Mouse (Mus musculus) stomach, embryonic 16.5 days (tissue): ENCODE data around the gene Dnlz. TPM values are rescaled to one million over a fixed set of nuclear protein-coding genes. Genes with fewer than 3 reads are reported as not detected.

Experiments used
- ATAC-seq: fragments of 200-750 bp; cut with Nextera tagmentation; 2 replicates; pipeline ENCODE4 v1.8.0; 2017; ENCODE audit warnings: moderate number of reproducible peaks, moderate TSS enrichment; ENCODE audit not compliant: insufficient read depth, low FRiP score
- H3K27ac ChIP-seq: fragments of 300-500 bp; sonication (generic); 2 replicates; pipeline ENCODE4 v1.5.1; 2014; ENCODE audit warnings: low read length
- H3K27me3 ChIP-seq: fragments of 300-500 bp; sonication (generic); 2 replicates; pipeline ENCODE4 v1.6.1; 2014; ENCODE audit warnings: low read length, control low read depth, mixed read lengths; ENCODE audit not compliant: control insufficient read depth, insufficient read depth
- H3K36me3 ChIP-seq: fragments of 300-500 bp; sonication (generic); 2 replicates; pipeline ENCODE4 v1.6.1; 2014; ENCODE audit warnings: low read length; ENCODE audit not compliant: control insufficient read depth, insufficient read depth
- H3K4me1 ChIP-seq: fragments of 300-500 bp; sonication (generic); 2 replicates; pipeline ENCODE4 v1.6.1; 2014; ENCODE audit warnings: low read length, control low read depth, mixed read lengths; ENCODE audit not compliant: control insufficient read depth, insufficient read depth
- H3K4me2 ChIP-seq: fragments of 300-500 bp; sonication (generic); 2 replicates; pipeline ENCODE4 v1.6.1; 2014; ENCODE audit warnings: low read depth, low read length, mixed read lengths
- H3K4me3 ChIP-seq: fragments of 300-500 bp; sonication (generic); replicated peaks from 2 replicates; pipeline ENCODE4 v1.5.1; 2014; ENCODE audit warnings: mild to moderate bottlenecking, low read length
- H3K9ac ChIP-seq: fragments of 300-500 bp; sonication (generic); 2 replicates; pipeline ENCODE4 v1.6.1; 2014; ENCODE audit warnings: low read length
- H3K9me3 ChIP-seq: fragments of 300-500 bp; sonication (generic); replicated peaks from 2 replicates; pipeline ENCODE4 v1.6.1; 2016; ENCODE audit warnings: low read length, control low read depth; ENCODE audit not compliant: control insufficient read depth
- WGBS: fragments of 180-500 bp; shearing (Covaris S2); extraction: QIAGEN DNeasy Blood & Tissue Kit; methylation state at CpG from one replicate; pipeline ENCODE4 v1.1.7; 2014; 5-methylcytosine and 5-hydroxymethylcytosine counted together
- polyA plus RNA-seq: library from polyadenylated mRNA; unstranded; fragments of >200 nt; fragmentation: Nextera tagmentation; extraction: Ambion mirVana; gene quantifications from 2 replicates; pipeline ENCODE4 v1.2.1, GENCODE M21; 2015

The Dnlz gene
- polyA plus RNA-seq, 1 experiment from 2014 or later: 20.5 TPM

- no peak for ATAC-seq
- Histone ChIP-seq H3K9ac (no peak overlapping the region), H3K27ac (no peak overlapping the region), H3K36me3 (no peaks in the 10 kb centered on the region), H3K4me2 (no peak overlapping the region), H3K4me1 (peaks cover 41% of the 10 kb centered on the region), H3K27me3 (no peaks in the 10 kb centered on the region), H3K9me3 (no peaks in the 10 kb centered on the region), H3K4me3 (no peak overlapping the region)
- 56% methylated on average over 2 of the region's 2 CpGs for WGBS
Measured at GRCm38 (mm10) chr2:26312812-26313211, 39.1 kb downstream of the Dnlz start.

GRCm38 (mm10) chr2:26311936-26312335 is 40.0 kb downstream of the Dnlz start:
- H3K27ac ChIP-seq: no peak overlapping the region
- WGBS: 66% methylated on average over 5 of the region's 5 CpGs
- no peak overlapping the region for H3K9ac ChIP-seq
- no peak for ATAC-seq
- peaks cover 32% of the 10 kb centered on the region for H3K4me1 ChIP-seq
- H3K9me3 ChIP-seq: no peaks in the 10 kb centered on the region
- H3K36me3 ChIP-seq: no peaks in the 10 kb centered on the region
- no peak overlapping the region for H3K4me2 ChIP-seq
- no peaks in the 10 kb centered on the region for H3K27me3 ChIP-seq
- no peak overlapping the region for H3K4me3 ChIP-seq

GRCm38 (mm10) chr2:26309739-26310138 is 42.2 kb downstream of the Dnlz start:
- peak overlapping the region; percentile 24; the same call in 1 of the 2 replicates for H3K9ac ChIP-seq
- WGBS: 11% methylated on average over 10 of the region's 10 CpGs
- ATAC-seq: peak; percentile 83

GRCm38 (mm10) chr2:26306702-26307101 is 45.2 kb downstream of the Dnlz start:
- Histone ChIP-seq H3K27me3 (no peaks in the 10 kb centered on the region), H3K4me1 (peaks cover 10% of the 10 kb centered on the region), H3K4me3 (no peak overlapping the region), H3K9ac (no peak overlapping the region), H3K4me2 (no peak overlapping the region), H3K36me3 (no peaks in the 10 kb centered on the region), H3K27ac (no peak overlapping the region), H3K9me3 (no peaks in the 10 kb centered on the region)
- ATAC-seq: no peak
- WGBS: 82% methylated on average over 3 of the region's 3 CpGs

More at GRCm38 (mm10) chr2:26309739-26310138, 42.2 kb downstream of the Dnlz start:
- Histone ChIP-seq H3K4me3 (no peak overlapping the region), H3K4me2 (peak overlapping the region; percentile 3; the same call in 1 of the 2 replicates), H3K36me3 (no peaks in the 10 kb centered on the region), H3K27ac (peak overlapping the region; percentile 83), H3K27me3 (no peaks in the 10 kb centered on the region), H3K4me1 (peaks cover 18% of the 10 kb centered on the region), H3K9me3 (no peaks in the 10 kb centered on the region)

- H3K9me3 ChIP-seq: no peaks in the 10 kb centered on the region
- H3K27me3 ChIP-seq: no peaks in the 10 kb centered on the region
- peaks cover 15% of the 10 kb centered on the region for H3K4me1 ChIP-seq
- H3K4me3 ChIP-seq: no peak overlapping the region
- no peak for ATAC-seq
- no peak overlapping the region for H3K9ac ChIP-seq
- no peaks in the 10 kb centered on the region for H3K36me3 ChIP-seq
- H3K27ac ChIP-seq: no peak overlapping the region
- WGBS: 65% methylated on average over 2 of the region's 2 CpGs
- H3K4me2 ChIP-seq: no peak overlapping the region
Measured at GRCm38 (mm10) chr2:26305555-26305954, 46.4 kb downstream of the Dnlz start.

- 61% methylated on average over 1 of the region's 1 CpGs for WGBS
- no peak for ATAC-seq
- Histone ChIP-seq H3K36me3 (no peaks in the 10 kb centered on the region), H3K9ac (no peak overlapping the region), H3K9me3 (no peaks in the 10 kb centered on the region), H3K4me2 (no peak overlapping the region), H3K27me3 (no peaks in the 10 kb centered on the region), H3K4me1 (peaks cover 12% of the 10 kb centered on the region), H3K27ac (no peak overlapping the region), H3K4me3 (no peak overlapping the region)
Measured at GRCm38 (mm10) chr2:26304711-26305110, 47.2 kb downstream of the Dnlz start.

- H3K4me3 ChIP-seq: no peak overlapping the region
- 77% methylated on average over 10 of the region's 10 CpGs for WGBS
- H3K9ac ChIP-seq: no peak overlapping the region
- H3K4me2 ChIP-seq: no peak overlapping the region
- H3K4me1 ChIP-seq: peaks cover 25% of the 10 kb centered on the region
- H3K27ac ChIP-seq: no peak overlapping the region
- ATAC-seq: no peak
- no peaks in the 10 kb centered on the region for H3K27me3 ChIP-seq
- H3K36me3 ChIP-seq: no peaks in the 10 kb centered on the region
- H3K9me3 ChIP-seq: no peaks in the 10 kb centered on the region
Measured at GRCm38 (mm10) chr2:26302005-26302503, 49.9 kb downstream of the Dnlz start.

- H3K9ac ChIP-seq: peak overlapping the region; percentile 6; the same call in 1 of the 2 replicates
- WGBS: 3% methylated on average over 3 of the region's 3 CpGs
- H3K4me2 ChIP-seq: no peak overlapping the region
- H3K27me3 ChIP-seq: no peaks in the 10 kb centered on the region
- H3K27ac ChIP-seq: peak overlapping the region; percentile 73
- H3K36me3 ChIP-seq: no peaks in the 10 kb centered on the region
- no peak overlapping the region for H3K4me3 ChIP-seq
- H3K4me1 ChIP-seq: peaks cover 30% of the 10 kb centered on the region
- no peaks in the 10 kb centered on the region for H3K9me3 ChIP-seq
- no peak for ATAC-seq
Measured at GRCm38 (mm10) chr2:26300808-26301174, 51.1 kb downstream of the Dnlz start.

- peak; percentile 49 for ATAC-seq
- Histone ChIP-seq H3K27ac (peak overlapping the region; percentile 73), H3K4me2 (no peak overlapping the region)
Measured at GRCm38 (mm10) chr2:26300161-26300807, 51.6 kb downstream of the Dnlz start.

More at GRCm38 (mm10) chr2:26300161-26300807, 51.6 kb downstream of the Dnlz start:
- H3K27me3 ChIP-seq: no peaks in the 10 kb centered on the region
- peaks cover 30% of the 10 kb centered on the region for H3K4me1 ChIP-seq
- H3K9ac ChIP-seq: peak overlapping the region; percentile 6; the same call in 1 of the 2 replicates
- no peak overlapping the region for H3K4me3 ChIP-seq
- 45% methylated on average over 5 of the region's 5 CpGs for WGBS
- H3K36me3 ChIP-seq: no peaks in the 10 kb centered on the region
- H3K9me3 ChIP-seq: no peaks in the 10 kb centered on the region
